Mouse (Mus musculus) limb, embryonic 12.5 days (tissue): Measurements from ENCODE around the gene Lef1. TPM values are rescaled to one million over a fixed set of nuclear protein-coding genes. Genes with fewer than 3 reads are reported as not detected.

Experiments
- ATAC-seq: fragments of 200-750 bp; cut with Nextera tagmentation; 2 replicates; pipeline ENCODE4 v1.8.0; 2017; ENCODE audit warnings: low read depth, moderate TSS enrichment; ENCODE audit not compliant: insufficient number of reproducible peaks, insufficient read depth, low FRiP score, low TSS enrichment
- H3K27ac ChIP-seq: fragments of 300-500 bp; sonication (generic); 2 replicates; pipeline ENCODE4 v1.5.1; 2016; ENCODE audit warnings: mild to moderate bottlenecking, moderate library complexity
- H3K27me3 ChIP-seq: fragments of 300-500 bp; sonication (generic); 2 replicates; pipeline ENCODE4 v1.6.1; 2016; ENCODE audit warnings: mild to moderate bottlenecking, moderate library complexity
- H3K36me3 ChIP-seq: fragments of 300-500 bp; sonication (generic); 2 replicates; pipeline ENCODE4 v1.6.1; 2016; ENCODE audit warnings: mild to moderate bottlenecking, moderate library complexity
- H3K4me1 ChIP-seq: fragments of 300-500 bp; sonication (generic); replicated peaks from 2 replicates; pipeline ENCODE4 v1.6.1; 2016
- H3K4me2 ChIP-seq: fragments of 300-500 bp; sonication (generic); 2 replicates; pipeline ENCODE4 v1.6.1; 2016; ENCODE audit warnings: mild to moderate bottlenecking, moderate library complexity
- H3K4me3 ChIP-seq: fragments of 300-500 bp; sonication (generic); replicated peaks from 2 replicates; pipeline ENCODE4 v1.5.1; 2016; ENCODE audit warnings: mild to moderate bottlenecking
- H3K9ac ChIP-seq: fragments of 300-500 bp; sonication (generic); replicated peaks from 2 replicates; pipeline ENCODE4 v1.6.1; 2016; ENCODE audit warnings: mild to moderate bottlenecking, moderate library complexity
- H3K9me3 ChIP-seq: fragments of 300-500 bp; sonication (generic); 2 replicates; pipeline ENCODE4 v1.6.1; 2016; ENCODE audit warnings: mild to moderate bottlenecking, moderate library complexity
- WGBS: fragments of 180-500 bp; shearing (Covaris S2); methylation state at CpG from one replicate; pipeline ENCODE4 v1.1.7; 2016; 5-methylcytosine and 5-hydroxymethylcytosine counted together
- polyA plus RNA-seq: library from polyadenylated mRNA; unstranded; fragments of >200 nt; fragmentation: Nextera tagmentation; extraction: Ambion mirVana; gene quantifications from 2 replicates; pipeline ENCODE4 v1.2.1, GENCODE M21; 2016

Gene Lef1
- polyA plus RNA-seq, 1 experiment from 2014 or later, result 60.5 TPM

- H3K27me3 ChIP-seq, result peaks cover 16% of the 10 kb centered on the region
- 67% methylated on average over 9 of the region's 9 CpGs for WGBS
- H3K4me1 ChIP-seq, result peaks cover 7% of the 10 kb centered on the region; the same call in 1 of the 2 replicates
- no peaks in the 10 kb centered on the region for H3K36me3 ChIP-seq
- no peak for ATAC-seq
- no peak overlapping the region for H3K9ac ChIP-seq
- H3K4me2 ChIP-seq, result no peak overlapping the region
- no peak overlapping the region for H3K4me3 ChIP-seq
- no peaks in the 10 kb centered on the region for H3K9me3 ChIP-seq
- no peak overlapping the region for H3K27ac ChIP-seq
These were observed 24.3 kb upstream of the Lef1 start for GRCm38 (mm10) chr3:131085978-131086377.

DNA sequence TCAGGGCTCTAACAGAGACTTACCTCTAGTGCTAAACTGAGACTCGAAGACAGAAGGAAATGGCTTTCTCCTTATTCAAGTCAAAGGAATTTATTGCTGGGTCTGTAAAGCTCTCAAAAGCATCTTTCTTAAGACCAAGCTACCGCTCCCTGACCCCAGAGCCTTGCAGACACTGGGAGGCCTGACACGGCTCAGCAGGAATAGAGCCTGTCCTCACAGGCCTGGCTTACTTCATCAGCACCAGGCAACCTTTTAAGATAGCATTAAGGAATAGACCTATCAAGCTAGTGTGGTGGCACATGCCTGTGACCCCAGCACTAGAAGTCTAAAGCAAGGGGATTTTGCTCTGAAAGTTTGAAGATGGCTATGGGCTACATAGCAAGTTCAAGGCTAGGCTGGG is 20.6 kb upstream of the Lef1 start:
- Histone ChIP-seq H3K9me3 (no peaks in the 10 kb centered on the region), H3K9ac (no peak overlapping the region), H3K27me3 (peaks cover 12% of the 10 kb centered on the region), H3K4me1 (peaks cover 14% of the 10 kb centered on the region; the same call in 1 of the 2 replicates), H3K36me3 (no peaks in the 10 kb centered on the region), H3K4me3 (no peak overlapping the region), H3K4me2 (no peak overlapping the region), H3K27ac (no peak overlapping the region)
- WGBS, result 21% methylated on average over 3 of the region's 3 CpGs
- no peak for ATAC-seq

DNA sequence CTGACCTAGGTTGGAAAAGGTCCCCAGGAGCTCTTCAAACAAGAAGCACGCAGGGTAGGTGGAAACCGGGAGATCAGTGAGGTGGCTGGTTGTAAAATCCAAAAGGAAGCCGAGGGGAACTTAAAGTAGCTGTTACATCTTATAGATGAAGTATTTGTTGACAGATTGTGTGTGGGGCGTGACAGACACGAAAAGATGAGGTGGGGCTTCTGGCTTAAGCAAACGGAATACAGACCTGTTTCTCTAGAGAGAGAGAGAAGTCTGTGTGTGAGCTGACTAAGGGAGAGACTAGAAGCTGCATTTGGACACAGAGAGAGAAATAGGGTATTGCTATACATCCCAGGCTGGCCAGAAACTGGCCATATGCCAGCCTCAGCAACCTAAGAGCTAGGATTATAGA is 18.2 kb upstream of the Lef1 start:
- WGBS, result 19% methylated on average over 6 of the region's 6 CpGs
- Histone ChIP-seq H3K4me3 (no peak overlapping the region), H3K27me3 (no peaks in the 10 kb centered on the region), H3K4me1 (0 out of 2 replicates have a peak, but pooled peaks cover 11% of the 10 kb centered on the region), H3K9ac (no peak overlapping the region), H3K9me3 (no peaks in the 10 kb centered on the region), H3K4me2 (no peak overlapping the region), H3K27ac (no peak overlapping the region), H3K36me3 (no peaks in the 10 kb centered on the region)
- no peak for ATAC-seq

DNA sequence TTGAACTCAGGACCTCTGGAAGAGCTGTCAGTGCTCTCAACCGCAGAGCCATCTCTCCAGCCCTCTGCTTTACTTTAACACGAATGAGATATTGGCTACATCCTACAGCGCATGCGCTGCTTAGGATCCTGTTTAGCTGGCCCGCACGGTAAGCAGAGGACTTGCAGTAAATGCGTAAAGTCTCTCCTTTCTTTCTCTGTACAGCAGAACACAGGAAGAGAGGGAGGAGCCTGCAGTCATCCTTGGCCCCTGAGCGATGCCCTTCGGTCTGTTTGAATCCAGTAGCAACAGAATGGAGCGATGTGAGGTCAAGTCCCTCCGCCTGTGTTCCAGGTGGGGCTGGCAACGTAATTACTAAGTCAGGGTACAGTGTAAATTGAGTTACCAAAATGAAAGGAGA is 16.5 kb upstream of the Lef1 start:
- Histone ChIP-seq H3K27me3 (no peaks in the 10 kb centered on the region), H3K4me2 (peak overlapping the region; percentile 25; the same call in 1 of the 2 replicates)
- no peak for ATAC-seq

DNA sequence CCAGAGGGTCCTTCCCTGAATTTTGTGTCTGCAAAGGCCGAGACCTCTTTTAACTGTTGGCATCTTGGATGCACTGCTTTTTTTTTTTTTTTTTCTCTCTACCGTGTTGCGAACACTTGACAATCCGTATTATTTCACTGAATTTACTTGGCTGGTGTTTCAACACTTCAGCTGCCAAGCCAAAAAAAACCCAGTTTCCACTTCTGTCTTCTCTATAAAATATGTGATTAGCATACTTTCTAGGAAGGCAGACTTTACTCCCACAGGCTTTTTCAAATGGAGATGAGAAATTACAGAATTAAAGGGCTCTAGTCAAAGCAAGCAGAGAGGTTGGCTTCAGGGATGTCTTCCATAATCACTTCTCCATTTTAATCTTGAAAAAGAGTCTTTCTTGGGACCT is 14.2 kb upstream of the Lef1 start:
- Histone ChIP-seq H3K9me3 (no peaks in the 10 kb centered on the region), H3K27ac (no peak overlapping the region), H3K4me1 (0 out of 2 replicates have a peak, but pooled peaks cover 10% of the 10 kb centered on the region), H3K4me2 (no peak overlapping the region), H3K36me3 (no peaks in the 10 kb centered on the region), H3K27me3 (no peaks in the 10 kb centered on the region), H3K9ac (no peak overlapping the region), H3K4me3 (no peak overlapping the region)
- WGBS, result 91% methylated on average over 4 of the region's 4 CpGs
- no peak for ATAC-seq

More for the DNA sequence above, 16.5 kb upstream of the Lef1 start:
- Histone ChIP-seq H3K4me3 (no peak overlapping the region), H3K9ac (no peak overlapping the region), H3K4me1 (0 out of 2 replicates have a peak, but pooled peaks cover 14% of the 10 kb centered on the region), H3K9me3 (no peaks in the 10 kb centered on the region), H3K36me3 (no peaks in the 10 kb centered on the region), H3K27ac (no peak overlapping the region)
- 39% methylated on average over 12 of the region's 12 CpGs for WGBS

GRCm38 (mm10) chr3:131102191-131102774 is 8.0 kb upstream of the Lef1 start:
- Histone ChIP-seq H3K4me3 (no peak overlapping the region), H3K27ac (no peak overlapping the region), H3K9me3 (no peaks in the 10 kb centered on the region), H3K36me3 (no peaks in the 10 kb centered on the region), H3K4me1 (peaks cover 37% of the 10 kb centered on the region), H3K4me2 (no peak overlapping the region), H3K9ac (no peak overlapping the region), H3K27me3 (peaks cover 28% of the 10 kb centered on the region)
- ATAC-seq, result no peak
- 13% methylated on average over 13 of the region's 13 CpGs for WGBS

DNA sequence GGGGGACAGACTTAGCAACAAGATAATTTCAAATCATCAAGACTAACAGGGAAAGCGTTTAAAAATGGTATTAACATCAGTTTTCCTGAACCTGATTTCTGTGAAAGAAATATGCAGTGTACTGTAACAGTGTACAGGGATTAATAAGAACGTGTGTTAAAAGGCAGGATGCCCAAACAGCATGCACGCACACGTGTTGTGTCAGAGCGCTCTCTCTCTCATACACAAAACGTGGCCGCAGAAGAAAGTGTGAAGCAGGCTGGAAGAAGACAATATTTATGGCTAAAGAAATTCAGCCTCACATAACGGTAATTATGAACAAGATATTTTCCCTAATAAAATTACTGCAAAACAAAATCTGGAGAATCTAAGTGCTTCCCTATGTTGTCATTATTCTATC is 4.9 kb upstream of the Lef1 start:
- no peak for ATAC-seq
- H3K4me1 ChIP-seq, result peaks cover 57% of the 10 kb centered on the region
- no peak overlapping the region for H3K9ac ChIP-seq
- peak overlapping the region; percentile 88 for H3K4me2 ChIP-seq
- no peaks in the 10 kb centered on the region for H3K36me3 ChIP-seq
- peaks cover 49% of the 10 kb centered on the region for H3K27me3 ChIP-seq
- no peaks in the 10 kb centered on the region for H3K9me3 ChIP-seq
- H3K4me3 ChIP-seq, result peak overlapping the region; percentile 44
- no peak overlapping the region for H3K27ac ChIP-seq
- whole genome bisulfite sequencing, result 33% methylated on average over 8 of the region's 8 CpGs

DNA sequence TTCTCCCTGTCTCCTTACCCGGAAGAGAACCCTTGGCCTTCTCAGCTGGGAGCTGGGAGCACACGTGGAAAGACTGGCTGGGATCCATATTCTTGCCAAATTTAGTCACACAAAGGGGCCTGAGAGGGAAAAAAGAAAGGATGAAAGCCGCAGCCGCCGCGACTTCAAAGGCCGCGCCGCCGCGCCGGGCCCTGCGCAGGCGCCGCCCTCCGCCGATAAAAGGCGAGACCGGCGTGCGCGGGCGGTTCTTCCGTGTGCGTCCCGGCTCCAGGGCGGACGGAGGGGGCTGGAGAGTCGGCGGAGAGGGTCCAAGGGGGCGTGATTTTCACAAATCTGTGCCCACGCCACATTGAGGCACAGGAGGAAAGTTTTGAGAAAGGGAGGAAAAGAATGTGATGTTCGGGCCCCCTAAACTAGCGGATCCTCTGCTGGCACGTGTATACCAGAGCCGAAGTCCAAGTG is 4.3 kb upstream of the Lef1 start:
- Histone ChIP-seq H3K4me1 (peaks cover 57% of the 10 kb centered on the region), H3K36me3 (no peaks in the 10 kb centered on the region), H3K4me2 (peak overlapping the region; percentile 88), H3K9ac (peak overlapping the region; percentile 62), H3K27ac (peak overlapping the region; percentile 75), H3K27me3 (peaks cover 49% of the 10 kb centered on the region), H3K9me3 (no peaks in the 10 kb centered on the region), H3K4me3 (peak overlapping the region; percentile 44)
- ATAC-seq, result peak; percentile 34; the same call in 1 of the 2 replicates
- WGBS, result under 1% methylated on average over 36 of the region's 36 CpGs

- Histone ChIP-seq H3K4me3 (peak overlapping the region; percentile 44), H3K9ac (peak overlapping the region; percentile 62), H3K27me3 (peaks cover 49% of the 10 kb centered on the region), H3K4me2 (peak overlapping the region; percentile 88), H3K4me1 (peaks cover 57% of the 10 kb centered on the region), H3K36me3 (no peaks in the 10 kb centered on the region), H3K9me3 (no peaks in the 10 kb centered on the region), H3K27ac (peak overlapping the region; percentile 75)
- ATAC-seq, result no peak
- under 1% methylated on average over 45 of the region's 45 CpGs for WGBS
These were observed 3.6 kb upstream of the Lef1 start for GRCm38 (mm10) chr3:131106451-131107291.

DNA sequence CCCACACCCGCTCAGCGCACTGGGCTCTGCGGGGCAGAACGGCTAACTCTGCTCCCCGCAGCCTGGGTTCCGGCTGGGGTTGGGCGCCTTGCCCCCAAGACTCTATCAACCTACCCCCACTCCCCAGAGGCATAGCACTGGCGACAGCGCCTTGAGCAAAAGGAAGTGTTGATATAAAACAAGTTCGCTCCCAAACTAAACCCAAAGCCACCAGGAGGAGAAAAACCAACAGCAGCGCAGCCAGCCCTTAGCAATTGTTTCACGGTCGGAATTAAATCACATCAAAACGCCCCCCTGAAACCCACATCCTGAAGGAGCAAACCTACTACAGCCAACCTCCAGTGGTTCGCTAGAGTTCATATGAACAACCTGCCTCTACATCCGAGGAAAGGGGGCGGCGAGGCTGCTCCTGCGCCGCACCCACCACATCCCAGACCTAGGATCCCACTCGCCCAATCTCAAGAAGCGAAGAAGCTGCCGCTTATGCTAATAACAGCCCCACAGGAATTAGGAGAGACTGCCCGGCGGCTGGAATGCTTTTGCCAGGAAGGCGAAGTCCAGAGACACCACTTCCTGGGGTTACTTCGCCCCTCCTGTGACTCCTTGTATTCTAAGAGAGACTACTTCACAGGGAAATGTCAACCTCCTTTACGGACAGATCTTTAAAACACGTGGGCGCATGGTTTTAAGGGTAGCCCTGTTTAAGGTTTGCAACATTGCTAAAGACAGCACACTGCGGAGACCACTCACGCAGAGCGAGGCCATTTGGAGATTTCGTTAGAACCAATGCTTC is 2.8 kb upstream of the Lef1 start:
- peaks cover 49% of the 10 kb centered on the region for H3K4me1 ChIP-seq

More for the DNA sequence above, 2.8 kb upstream of the Lef1 start:
- Histone ChIP-seq H3K27ac (no peak overlapping the region), H3K9ac (peak overlapping the region; percentile 62; the same call in 1 of the 2 replicates), H3K4me2 (peak overlapping the region; percentile 88), H3K36me3 (no peaks in the 10 kb centered on the region), H3K9me3 (no peaks in the 10 kb centered on the region), H3K4me3 (peak overlapping the region; percentile 44), H3K27me3 (peaks cover 49% of the 10 kb centered on the region)
- ATAC-seq, result no peak
- WGBS, result under 1% methylated on average over 34 of the region's 34 CpGs
